In genomic region chr17:71159152-71159567, GRCm38 (mm10) we compare ENCODE assay signal across 9 mouse cellular contexts. TPM values are rescaled to one million over a fixed set of nuclear protein-coding genes. Genes with fewer than 3 reads are reported as not detected.
DNase-seq lines count a peak whose midpoint lies in the region; ATAC-seq and TF ChIP-seq lines count a peak whose summit lies in the region.
"Had no signal": no experiment of that assay in that cellular context is flagged by ENCODE, and none has a peak within 500 bp of the region (broad histone marks: within the 10 kb centered on the region; RNA-seq: fewer than 3 reads in every experiment).

No protein-coding gene starts in this region.

- H3K4me1 ChIP-seq in lung, embryonic 15.5 days: peaks cover 28% of the 10 kb centered on the region
- H3K4me1 ChIP-seq in embryonic facial prominence, embryonic 10.5 days: peaks cover 39% of the 10 kb centered on the region
- H3K4me1 ChIP-seq in limb, embryonic 15.5 days: peaks cover 20% of the 10 kb centered on the region
- H3K4me1 ChIP-seq in thymus, adult 2 months (replicated peaks; ENCODE audit: control insufficient read depth, insufficient read depth, low read length): no peaks in the 10 kb centered on the region

- peak; percentile 87 for ATAC-seq in lung, embryonic 15.5 days (ENCODE audit: borderline replicate concordance, extremely low read depth, low FRiP score, low TSS enrichment)
- ATAC-seq in limb, embryonic 15.5 days (ENCODE audit: insufficient number of reproducible peaks, low FRiP score, low TSS enrichment, low read depth): peak; percentile 72; the same call in 1 of the 2 replicates

- peak overlapping the region; percentile 86 for H3K27ac ChIP-seq in lung, embryonic 15.5 days
- peak overlapping the region; percentile 76 for H3K27ac ChIP-seq in embryonic facial prominence, embryonic 10.5 days (replicated peaks)
- H3K27ac ChIP-seq in limb, embryonic 15.5 days: peak overlapping the region; percentile 75
- H3K27ac ChIP-seq in thymus, adult 2 months (ENCODE audit: control insufficient read depth, insufficient read depth, low read length): no peak overlapping the region

- 7% methylated on average over 4 of the region's 4 CpGs for WGBS in lung, embryonic 15.5 days
- 14% methylated on average over 4 of the region's 4 CpGs for WGBS in embryonic facial prominence, embryonic 10.5 days
- WGBS in limb, embryonic 15.5 days: 9% methylated on average over 4 of the region's 4 CpGs
- WGBS in thymus, adult 2 months: 83% methylated on average over 4 of the region's 4 CpGs

- H3K4me3 ChIP-seq in lung, embryonic 15.5 days: no peak overlapping the region
- H3K4me3 ChIP-seq in embryonic facial prominence, embryonic 10.5 days: no peak overlapping the region
- H3K4me3 ChIP-seq in limb, embryonic 15.5 days: no peak overlapping the region
- H3K4me3 ChIP-seq in thymus, adult 2 months (ENCODE audit: control insufficient read depth, insufficient read depth, low read length): no peak overlapping the region

- H3K9ac ChIP-seq in lung, embryonic 15.5 days: no peak overlapping the region
- no peak overlapping the region for H3K9ac ChIP-seq in limb, embryonic 15.5 days

- H3K9me3 ChIP-seq in lung, embryonic 15.5 days: no peaks in the 10 kb centered on the region
- no peaks in the 10 kb centered on the region for H3K9me3 ChIP-seq in embryonic facial prominence, embryonic 10.5 days
- no peaks in the 10 kb centered on the region for H3K9me3 ChIP-seq in limb, embryonic 15.5 days

- TF ChIP-seq CTCF in thymus, adult 2 months (IDR thresholded peaks at IDR 0.05; ENCODE audit: borderline replicate concordance, control insufficient read depth, extremely low read depth, insufficient read depth, low read length, poor library complexity): no peak

- DNase-seq in lung, postnatal 36 days: no peak
- DNase-seq in embryonic facial prominence, embryonic 10.5 days (ENCODE audit: low spot score): peak; percentile 69
- peak; percentile 94 for DNase-seq in gonadal fat pad, adult 2 months (ENCODE audit: low read depth)
- DNase-seq in layer of hippocampus, postnatal 10 days (ENCODE audit: low spot score in 2 of 2): no peak
- DNase-seq in thymus, adult 2 months: no peak
- DNase-seq in cerebellum, adult 9-11 months: no peak
- DNase-seq: cerebellum, adult 9-10 months had no signal

- no peak overlapping the region for H3K4me2 ChIP-seq in lung, embryonic 15.5 days
- H3K4me2 ChIP-seq in limb, embryonic 15.5 days: no peak overlapping the region

- no peak for TF ChIP-seq POLR2A in thymus, adult 2 months (IDR thresholded peaks at IDR 0.05; ENCODE audit: control insufficient read depth, extremely low read depth, insufficient read depth, low read length, poor library complexity)

- no peaks in the 10 kb centered on the region for H3K27me3 ChIP-seq in lung, embryonic 15.5 days
- no peaks in the 10 kb centered on the region for H3K27me3 ChIP-seq in embryonic facial prominence, embryonic 10.5 days (replicated peaks; ENCODE audit: low read depth, poor library complexity, severe bottlenecking)
- H3K27me3 ChIP-seq in limb, embryonic 15.5 days: no peaks in the 10 kb centered on the region
- H3K27me3 ChIP-seq in thymus, adult 2 months (ENCODE audit: control insufficient read depth, insufficient read depth, low read length): no peaks in the 10 kb centered on the region

- H3K36me3 ChIP-seq in lung, embryonic 15.5 days: no peaks in the 10 kb centered on the region
- H3K36me3 ChIP-seq in embryonic facial prominence, embryonic 10.5 days (replicated peaks): no peaks in the 10 kb centered on the region
- H3K36me3 ChIP-seq in limb, embryonic 15.5 days: no peaks in the 10 kb centered on the region
- no peaks in the 10 kb centered on the region for H3K36me3 ChIP-seq in thymus, adult 2 months (ENCODE audit: control insufficient read depth, insufficient read depth, low read length)

RNA-seq across cellular contexts. Expression of gene Lpin2, which starts 23.2 kb away (rescaled TPM):
- 29.8 and 31.8 TPM in 2 replicates for polyA plus RNA-seq in lung, embryonic 15.5 days (2015; fragmentation: Nextera tagmentation; extraction: Ambion mirVana)
- 42.1 and 45.2 TPM in 2 replicates for polyA plus RNA-seq in embryonic facial prominence, embryonic 10.5 days (2016; fragmentation: Nextera tagmentation; extraction: Ambion mirVana)
- polyA plus RNA-seq in gonadal fat pad, adult 2 months (2012; rRNA removed): 10.7 and 12.5 TPM in 2 replicates
- 31.9 and 32.6 TPM in 2 replicates for polyA plus RNA-seq in limb, embryonic 15.5 days (2015; fragmentation: Nextera tagmentation; extraction: Ambion mirVana)
- total RNA-seq in layer of hippocampus, postnatal 10 days (2021): 10 to 100 TPM; 71.2 to 79.9 TPM
- polyA plus RNA-seq in thymus, adult 2 months (2012; rRNA removed): 16.7 and 17.4 TPM in 2 replicates

Comparison
In these comparisons a context has a peak if more than half of its experiments do, and no peak if none do; other contexts are left out.
1. DNase-seq: peak in embryonic facial prominence, embryonic 10.5 days (single experiment) and gonadal fat pad, adult 2 months (single experiment); none in lung, postnatal 36 days (single experiment), layer of hippocampus, postnatal 10 days (0 of 2), thymus, adult 2 months (single experiment) and cerebellum, adult 9-11 months (single experiment).